Mouse (Mus musculus): ENCODE measurements around the gene Thbs1. TPM values are rescaled to one million over a fixed set of nuclear protein-coding genes. Genes with fewer than 3 reads are reported as not detected.

The Thbs1 gene
- polyA plus RNA-seq (2012; rRNA removed; ENCODE audit: low replicate concordance): 2.6 and 5.6 TPM in 2 replicates

DNA sequence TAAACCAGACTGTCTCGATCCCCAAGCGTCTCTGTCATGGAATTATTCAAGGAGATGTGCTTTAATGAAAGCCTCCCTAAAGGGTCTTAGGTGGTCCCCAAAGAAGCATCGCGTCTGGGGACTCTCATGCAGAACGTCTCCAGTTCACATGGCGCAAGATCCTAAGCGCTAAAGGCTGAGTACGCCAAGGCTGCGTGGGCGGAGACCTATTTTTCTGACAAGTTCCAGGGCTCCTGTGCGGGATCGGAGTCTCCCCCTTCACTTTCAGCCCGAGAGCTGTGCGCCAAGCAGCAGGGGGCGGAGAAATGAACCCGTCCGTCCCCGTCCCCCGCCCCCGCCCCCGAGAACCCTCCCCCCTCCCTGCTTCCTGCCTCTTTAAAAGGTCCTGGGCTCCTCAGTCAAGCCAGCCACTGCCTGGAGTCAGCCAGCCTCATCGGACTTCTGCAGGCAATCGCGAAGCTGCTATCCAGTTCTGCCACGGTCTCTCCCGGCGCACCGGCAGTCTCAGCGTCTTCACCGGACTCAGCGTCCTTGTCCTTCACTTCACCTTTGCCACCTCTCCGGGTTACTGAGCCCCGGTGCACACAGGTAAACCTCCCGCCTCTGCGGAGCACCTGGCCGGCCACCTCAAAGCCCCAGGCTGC, at the start of gene Thbs1:
Gene Thbs1 (plus strand): TSS at position 389 of the 644 bp plus-strand sequence.

Other genes with a start within 250 kb of the Thbs1 start
- not detected in 2 replicates for gene Fsip1, start 145.1 kb downstream of the Thbs1 start, polyA plus RNA-seq (2012; rRNA removed; ENCODE audit: low replicate concordance)

All from duodenum, adult 2 months (tissue).